Mouse (Mus musculus) spleen, postnatal 14 days (tissue): ENCODE measurements around the gene Cercam.
A peak's percentile ranks its signal among the peaks of the same experiment; 100 is the strongest.
"Not testable (repeated sequence)": the region's sequence is repeated elsewhere in the genome, so short reads cannot be mapped to it uniquely, and the experiment has no call there.

Source experiments
- DNase-seq, 2 experiments: peaks; one replicate each; pipeline ENCODE4 v3.0.0; 2021 to 2022; ENCODE audit warnings: low spot score in 2 of 2

The Cercam gene

GRCm38 (mm10) chr2:29855585-29856210 is 13.3 kb upstream of the Cercam start:
- DNase-seq: no peak

GRCm38 (mm10) chr2:29856451-29857260 is 12.3 kb upstream of the Cercam start:
- no peak for DNase-seq

- DNase-seq: no peak
Observed at GRCm38 (mm10) chr2:29857341-29857740, 11.6 kb upstream of the Cercam start.

- DNase-seq: no peak
Observed at GRCm38 (mm10) chr2:29857967-29858366, 11.0 kb upstream of the Cercam start.

- DNase-seq: peak in 1 of 2 experiments; percentile 23
Observed at GRCm38 (mm10) chr2:29858748-29859473, 10.1 kb upstream of the Cercam start.

GRCm38 (mm10) chr2:29865125-29865524 is 3.8 kb upstream of the Cercam start:
- no peak for DNase-seq

GRCm38 (mm10) chr2:29869646-29870451 is 885 bp downstream of the Cercam start:
- peak; percentile 56 to 58 for DNase-seq

- no peak for DNase-seq
Observed at GRCm38 (mm10) chr2:29872581-29873295, 3.8 kb downstream of the Cercam start.

GRCm38 (mm10) chr2:29873801-29874200 is 4.8 kb downstream of the Cercam start:
- no peak for DNase-seq

GRCm38 (mm10) chr2:29878061-29878460 is 9.1 kb downstream of the Cercam start:
- DNase-seq: no peak

- no peak for DNase-seq
Observed at GRCm38 (mm10) chr2:29879191-29879590, 10.2 kb downstream of the Cercam start.

GRCm38 (mm10) chr2:29879964-29880830 is 11.2 kb downstream of the Cercam start:
- no peak for DNase-seq

GRCm38 (mm10) chr2:29886659-29887292 is 17.8 kb downstream of the Cercam start:
- DNase-seq: not testable (repeated sequence)

- DNase-seq: peak; percentile 100
Observed at GRCm38 (mm10) chr2:29889066-29889944, 20.3 kb downstream of the Cercam start, which contains the start of gene Odf2. Gene Odf2 (plus strand): TSS chr2:29889221.

- DNase-seq: peak; percentile 78 to 79
Observed at GRCm38 (mm10) chr2:29889991-29890833, 21.2 kb downstream of the Cercam start.

GRCm38 (mm10) chr2:29891773-29892172 is 22.8 kb downstream of the Cercam start:
- no peak for DNase-seq

- no peak for DNase-seq
Observed at GRCm38 (mm10) chr2:29896071-29896470, 27.1 kb downstream of the Cercam start.
